Mouse (Mus musculus) neural tube, embryonic 14.5 days (tissue): ENCODE data around the gene Ptger1. TPM values are rescaled to one million over a fixed set of nuclear protein-coding genes. Genes with fewer than 3 reads are reported as not detected.

ENCODE experiments used
- ATAC-seq: fragments of 200-750 bp; cut with Nextera tagmentation; 2 replicates; pipeline ENCODE4 v1.8.0; 2017; ENCODE audit warnings: low read depth, mild to moderate bottlenecking, moderate TSS enrichment, moderate library complexity
- H3K27ac ChIP-seq: fragments of 300-500 bp; sonication (generic); 2 replicates; pipeline ENCODE4 v1.5.1; 2014; ENCODE audit warnings: low read depth, mild to moderate bottlenecking, control low read depth, low read length, moderate library complexity, mixed read lengths
- H3K27me3 ChIP-seq: fragments of 300-500 bp; sonication (generic); 2 replicates; pipeline ENCODE4 v1.6.1; 2014; ENCODE audit warnings: low read length; ENCODE audit not compliant: control insufficient read depth, insufficient read depth
- H3K36me3 ChIP-seq: fragments of 300-500 bp; sonication (generic); 2 replicates; pipeline ENCODE4 v1.6.1; 2014; ENCODE audit warnings: low read length, mixed read lengths; ENCODE audit not compliant: control insufficient read depth, insufficient read depth
- H3K4me1 ChIP-seq: fragments of 300-500 bp; sonication (generic); 2 replicates; pipeline ENCODE4 v1.6.1; 2014; ENCODE audit warnings: low read length; ENCODE audit not compliant: control insufficient read depth, insufficient read depth
- H3K4me2 ChIP-seq: fragments of 300-500 bp; sonication (generic); 2 replicates; pipeline ENCODE4 v1.6.1; 2014; ENCODE audit warnings: mild to moderate bottlenecking, low read depth, low read length, control low read depth
- H3K4me3 ChIP-seq: fragments of 300-500 bp; sonication (generic); 2 replicates; pipeline ENCODE4 v1.5.1; 2014; ENCODE audit warnings: low read depth, low read length, control low read depth, mixed read lengths
- H3K9ac ChIP-seq: fragments of 300-500 bp; sonication (generic); replicated peaks from 2 replicates; pipeline ENCODE4 v1.6.1; 2014; ENCODE audit warnings: low read depth, mild to moderate bottlenecking, control low read depth, low read length, mixed read lengths
- H3K9me3 ChIP-seq: fragments of 300-500 bp; sonication (generic); 2 replicates; pipeline ENCODE4 v1.6.1; 2016; ENCODE audit warnings: low read length; ENCODE audit not compliant: control insufficient read depth
- WGBS: fragments of 180-500 bp; shearing (Covaris S2); extraction: QIAGEN DNeasy Blood & Tissue Kit; methylation state at CpG from one replicate; pipeline ENCODE4 v1.1.7; 2014; 5-methylcytosine and 5-hydroxymethylcytosine counted together
- polyA plus RNA-seq: library from polyadenylated mRNA; unstranded; fragments of >200 nt; fragmentation: Nextera tagmentation; extraction: Ambion mirVana; gene quantifications from 2 replicates; pipeline ENCODE4 v1.2.1, GENCODE M21; 2014

The Ptger1 gene
- polyA plus RNA-seq, 1 experiment from 2014 or later: 1.4 TPM

DNA sequence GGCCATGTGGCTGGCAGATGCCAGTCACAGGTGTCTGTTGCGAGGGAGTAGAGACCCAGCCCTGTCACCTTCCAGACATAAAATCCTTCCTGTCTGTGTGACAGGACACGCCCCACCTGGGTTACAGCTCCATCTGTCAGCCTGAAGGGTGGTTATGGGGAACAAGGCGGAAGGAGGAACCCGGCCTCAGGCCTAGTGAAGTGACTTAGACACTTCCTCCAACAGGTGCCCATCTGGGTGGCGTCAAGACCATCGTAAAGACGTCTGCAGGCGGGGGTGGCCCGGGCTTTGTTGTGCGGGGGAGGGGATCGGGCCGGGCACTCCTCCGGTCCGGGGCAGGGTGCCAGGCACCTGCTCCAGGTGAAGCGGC lies 31.8 kb downstream of the Ptger1 start:
- peak; percentile 23; the same call in 1 of the 2 replicates for ATAC-seq
- Histone ChIP-seq H3K4me2 (peak overlapping the region; percentile 86), H3K9ac (peak overlapping the region; percentile 95), H3K27ac (peak overlapping the region; percentile 22; the same call in 1 of the 2 replicates), H3K9me3 (no peaks in the 10 kb centered on the region), H3K4me1 (peaks cover 17% of the 10 kb centered on the region), H3K27me3 (no peaks in the 10 kb centered on the region), H3K36me3 (no peaks in the 10 kb centered on the region), H3K4me3 (peak overlapping the region; percentile 91)
- WGBS: 3% methylated on average over 15 of the region's 15 CpGs

DNA sequence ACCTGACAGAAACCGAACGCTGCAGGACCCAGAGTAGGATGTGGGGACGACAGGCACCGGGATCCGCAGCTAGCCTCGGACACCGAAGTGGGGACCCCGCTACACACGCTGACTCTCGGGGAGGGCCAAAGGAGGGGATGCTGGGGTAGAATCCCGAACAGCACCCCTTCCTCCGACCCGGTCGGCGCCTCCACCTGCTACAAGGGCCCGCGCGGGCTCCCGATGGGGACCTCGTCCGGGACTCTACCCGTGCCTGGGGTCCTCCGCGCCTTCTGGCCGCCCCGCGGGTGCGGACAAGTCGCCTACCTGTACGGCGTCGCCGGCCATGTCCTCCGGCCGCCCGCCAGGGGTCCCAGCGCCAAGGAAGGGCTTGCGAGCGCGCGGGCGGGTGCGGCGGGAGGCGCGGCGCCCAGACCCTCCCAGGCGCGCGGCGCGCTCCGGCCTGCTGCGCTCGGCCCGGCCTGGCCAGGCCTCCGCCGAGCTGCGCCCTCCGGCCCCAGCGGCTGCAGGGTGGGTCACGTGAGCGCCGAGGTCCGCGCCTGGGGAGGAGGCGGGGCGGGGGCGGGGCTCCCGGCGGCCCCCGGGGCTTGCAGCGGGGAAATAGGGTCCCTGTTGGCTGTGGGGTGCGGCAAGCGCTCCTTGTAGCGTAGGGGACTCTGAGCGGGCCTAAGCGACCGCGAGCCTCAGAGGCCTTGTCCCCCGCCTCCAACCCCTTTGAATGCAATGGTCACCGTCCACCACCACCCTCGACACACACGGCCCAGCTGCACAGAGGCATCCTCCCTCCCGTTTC lies 32.4 kb downstream of the Ptger1 start, which contains the start of gene Pkn1:
Gene Pkn1, minus strand, starts transcription at position 519 of the 793 bp plus-strand sequence.
- Histone ChIP-seq H3K9me3 (no peaks in the 10 kb centered on the region), H3K4me1 (peaks cover 17% of the 10 kb centered on the region), H3K36me3 (no peaks in the 10 kb centered on the region), H3K27me3 (no peaks in the 10 kb centered on the region), H3K4me3 (peak within 1 kb of the TSS; percentile 91), H3K4me2 (peak within 1 kb of the TSS; percentile 86), H3K9ac (peak within 1 kb of the TSS; percentile 95), H3K27ac (peak within 1 kb of the TSS; percentile 22; the same call in 1 of the 2 replicates)
- ATAC-seq: peak; percentile 87
- under 1% methylated on average over 62 of the region's 85 CpGs for WGBS

DNA sequence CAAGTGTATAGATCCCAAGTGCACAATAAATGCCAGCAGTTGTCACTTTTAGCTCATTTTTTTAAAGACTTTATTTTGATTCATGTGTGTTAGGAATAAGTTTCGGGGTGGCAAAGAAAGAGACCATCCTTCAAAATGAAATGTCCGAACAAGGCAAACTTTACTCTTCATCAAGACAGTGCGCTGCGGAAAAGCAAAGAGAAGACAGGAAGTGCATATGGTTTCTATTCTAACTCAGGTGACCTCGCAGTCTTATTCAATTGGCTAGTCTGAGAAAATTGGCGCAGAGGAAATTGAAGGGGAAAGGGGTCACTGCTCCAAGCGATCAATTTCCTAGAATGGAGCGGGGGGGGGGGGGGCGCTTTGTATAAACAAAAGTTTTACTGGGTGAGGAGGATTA lies 33.1 kb downstream of the Ptger1 start:
- ATAC-seq: no peak
- 0 out of 2 replicates have a peak overlapping the region, but pooled peaks have one; percentile 22 for H3K27ac ChIP-seq
- no peaks in the 10 kb centered on the region for H3K36me3 ChIP-seq
- H3K27me3 ChIP-seq: no peaks in the 10 kb centered on the region
- 43% methylated on average over 9 of the region's 9 CpGs for WGBS
- H3K4me2 ChIP-seq: peak overlapping the region; percentile 86
- peaks cover 17% of the 10 kb centered on the region for H3K4me1 ChIP-seq
- no peaks in the 10 kb centered on the region for H3K9me3 ChIP-seq
- peak overlapping the region; percentile 95 for H3K9ac ChIP-seq
- H3K4me3 ChIP-seq: peak overlapping the region; percentile 91

DNA sequence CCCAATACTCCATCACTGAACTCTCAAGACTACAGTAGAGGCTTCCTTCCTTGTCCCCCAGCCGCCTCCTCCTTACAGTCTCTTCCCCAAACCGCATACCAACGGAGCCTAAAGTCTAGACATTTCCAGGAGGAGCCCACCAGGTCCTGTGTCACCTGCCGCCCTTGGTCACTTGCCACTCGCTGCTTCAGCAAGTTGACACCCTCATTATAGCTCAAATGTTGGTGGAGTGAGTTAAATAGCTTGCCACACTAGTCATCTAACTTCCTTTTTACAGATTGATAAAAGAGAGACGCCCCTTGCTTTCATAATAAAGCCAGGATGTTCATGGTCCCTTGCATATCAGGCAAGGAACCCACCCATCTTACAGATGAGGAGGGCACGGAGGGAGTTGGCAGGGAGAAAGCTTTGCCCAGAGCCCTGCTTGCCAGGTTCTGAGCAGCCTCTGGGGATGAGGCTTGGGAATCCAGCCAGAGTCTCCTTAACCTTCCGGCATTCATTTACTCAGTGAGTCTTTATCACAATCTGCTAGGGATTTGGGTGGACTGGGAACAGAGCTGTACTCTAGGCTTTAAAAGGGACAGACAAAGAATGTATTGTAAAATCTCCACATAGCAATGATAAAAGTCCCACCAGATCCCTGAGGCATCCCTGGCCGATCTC lies 34.1 kb downstream of the Ptger1 start:
- no peak overlapping the region for H3K9ac ChIP-seq
- WGBS: 77% methylated on average over 9 of the region's 9 CpGs
- H3K27me3 ChIP-seq: no peaks in the 10 kb centered on the region
- H3K9me3 ChIP-seq: no peaks in the 10 kb centered on the region
- no peaks in the 10 kb centered on the region for H3K36me3 ChIP-seq
- H3K4me1 ChIP-seq: peaks cover 17% of the 10 kb centered on the region
- H3K27ac ChIP-seq: no peak overlapping the region
- no peak overlapping the region for H3K4me3 ChIP-seq
- ATAC-seq: no peak
- no peak overlapping the region for H3K4me2 ChIP-seq

DNA sequence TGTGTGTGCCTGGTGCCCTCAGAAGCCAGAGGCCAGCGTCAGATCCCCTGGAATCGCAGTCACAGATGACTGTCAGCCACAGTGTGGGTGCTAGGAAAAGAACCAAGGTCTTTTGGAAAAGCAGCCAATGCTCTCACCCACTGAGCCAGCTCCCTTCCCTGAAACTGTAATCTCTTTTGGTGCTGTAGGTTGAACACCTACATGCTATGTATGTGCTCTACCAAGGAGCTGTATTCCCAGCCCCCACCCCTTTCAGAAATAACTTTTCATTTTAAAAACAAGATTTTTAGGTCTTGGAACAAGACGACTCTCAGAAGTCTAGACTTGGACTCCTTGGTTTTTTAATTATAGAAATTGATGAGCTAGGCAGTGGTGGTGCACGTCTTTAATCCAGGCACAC lies 36.9 kb downstream of the Ptger1 start:
- WGBS: 85% methylated on average over 4 of the region's 4 CpGs
- H3K4me1 ChIP-seq: peaks cover 4% of the 10 kb centered on the region; the same call in 1 of the 2 replicates

DNA sequence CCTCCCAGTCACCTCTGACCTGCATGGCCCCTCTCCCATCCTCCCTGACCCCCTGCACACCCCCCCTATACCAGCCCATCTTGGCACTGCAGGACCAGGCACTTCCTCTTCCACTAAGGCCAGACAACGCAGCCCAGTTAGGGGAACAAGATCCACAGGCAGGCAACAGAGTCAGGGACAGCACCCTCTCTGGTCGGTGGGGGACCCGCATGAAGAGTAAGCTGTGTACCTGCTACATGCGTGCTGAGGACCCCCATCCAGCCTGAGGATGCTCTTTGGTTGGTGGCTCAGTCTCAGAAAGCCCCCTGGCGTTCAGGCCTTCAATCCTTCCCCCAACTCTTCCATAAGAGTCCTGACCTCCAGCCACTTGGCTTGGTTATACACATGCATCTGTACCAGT lies 39.9 kb downstream of the Ptger1 start:
- Histone ChIP-seq H3K27me3 (no peaks in the 10 kb centered on the region), H3K4me3 (no peak overlapping the region), H3K27ac (no peak overlapping the region), H3K9me3 (no peaks in the 10 kb centered on the region), H3K36me3 (no peaks in the 10 kb centered on the region), H3K9ac (no peak overlapping the region), H3K4me1 (no peaks in the 10 kb centered on the region), H3K4me2 (no peak overlapping the region)
- WGBS: 62% methylated on average over 5 of the region's 5 CpGs
- ATAC-seq: no peak

More for the DNA sequence above, 36.9 kb downstream of the Ptger1 start:
- no peak overlapping the region for H3K4me3 ChIP-seq
- H3K4me2 ChIP-seq: no peak overlapping the region
- no peak overlapping the region for H3K9ac ChIP-seq
- H3K36me3 ChIP-seq: no peaks in the 10 kb centered on the region
- no peak for ATAC-seq
- no peak overlapping the region for H3K27ac ChIP-seq
- H3K9me3 ChIP-seq: no peaks in the 10 kb centered on the region
- H3K27me3 ChIP-seq: no peaks in the 10 kb centered on the region

DNA sequence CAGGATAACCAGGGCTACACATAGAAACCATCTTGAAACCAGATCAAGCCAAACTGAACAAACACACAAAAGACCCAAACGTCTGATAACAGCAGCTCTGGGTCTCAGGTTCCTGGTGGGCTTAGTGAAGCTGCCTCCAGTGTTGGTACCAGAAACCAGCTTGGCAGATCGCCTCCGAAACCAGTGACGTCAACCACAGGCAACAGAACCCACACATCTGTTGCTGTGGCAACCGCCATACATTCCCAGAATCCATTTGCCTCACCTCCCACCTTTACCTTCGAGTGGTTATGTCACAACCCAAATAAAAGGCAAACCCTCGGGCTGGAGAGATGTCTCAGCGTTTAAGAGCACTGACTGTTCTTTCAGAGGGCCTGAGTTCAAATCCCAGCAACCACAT lies 41.1 kb downstream of the Ptger1 start:
- Histone ChIP-seq H3K4me3 (no peak overlapping the region), H3K4me2 (no peak overlapping the region), H3K27me3 (no peaks in the 10 kb centered on the region), H3K9me3 (no peaks in the 10 kb centered on the region), H3K4me1 (no peaks in the 10 kb centered on the region), H3K27ac (no peak overlapping the region), H3K9ac (no peak overlapping the region), H3K36me3 (no peaks in the 10 kb centered on the region)
- 82% methylated on average over 8 of the region's 8 CpGs for WGBS
- no peak for ATAC-seq

DNA sequence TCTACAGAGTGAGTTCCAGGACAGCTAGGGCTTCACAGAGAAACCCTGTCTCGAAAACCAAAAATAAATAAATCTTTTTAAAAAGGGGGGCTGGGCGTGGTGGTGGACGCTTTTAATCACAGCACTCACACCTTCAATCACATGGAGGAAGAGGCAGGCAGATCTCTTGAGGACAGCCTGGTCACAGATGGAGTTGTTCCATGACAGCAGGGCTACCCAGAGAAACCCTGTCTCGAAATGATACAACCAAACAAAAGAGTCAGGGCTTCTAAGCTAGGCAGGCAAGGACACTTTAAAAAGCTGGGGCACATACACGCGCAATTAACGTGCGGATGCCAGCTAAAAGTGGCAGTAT lies 48.2 kb downstream of the Ptger1 start:
- H3K4me2 ChIP-seq: peak overlapping the region; percentile 79
- peaks cover 16% of the 10 kb centered on the region; the same call in 1 of the 2 replicates for H3K4me1 ChIP-seq
- peak overlapping the region; percentile 85 for H3K27ac ChIP-seq
- no peak; the same call in 1 of the 2 replicates for ATAC-seq
- peak overlapping the region; percentile 70 for H3K4me3 ChIP-seq
- no peaks in the 10 kb centered on the region for H3K27me3 ChIP-seq
- 0 out of 2 replicates have a peak, but pooled peaks cover 2% of the 10 kb centered on the region for H3K36me3 ChIP-seq
- no peaks in the 10 kb centered on the region for H3K9me3 ChIP-seq
- 16% methylated on average over 8 of the region's 8 CpGs for WGBS
- H3K9ac ChIP-seq: no peak overlapping the region
